Mouse (Mus musculus): ENCODE data around the gene Asic4.

Asic4 gene

DNA sequence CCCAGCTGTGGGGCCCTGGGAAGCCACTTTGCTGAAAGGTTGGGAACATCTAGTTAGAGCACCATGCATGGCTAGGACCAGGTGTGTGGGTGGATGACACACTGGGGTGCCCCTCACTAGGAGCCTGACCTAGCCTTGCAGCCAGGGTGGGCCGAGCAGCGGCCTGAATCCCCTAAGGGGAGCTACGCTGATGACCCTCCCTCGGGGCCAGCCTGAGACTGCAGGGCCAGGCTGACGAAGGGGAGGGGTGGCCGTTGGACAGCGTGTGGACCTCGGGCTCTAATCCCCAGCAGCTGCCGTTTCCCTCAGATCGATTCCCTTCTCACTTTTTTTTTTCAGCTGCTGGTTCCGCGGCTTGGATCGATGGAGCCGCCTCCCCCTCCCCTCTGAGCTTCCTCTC lies 1.3 kb upstream of the Asic4 start:
- Histone ChIP-seq H3K27me3 (ENCODE audit: control insufficient read depth, insufficient read depth, low read length, poor library complexity, severe bottlenecking) (peaks cover 5% of the 10 kb centered on the region), H3K36me3 (ENCODE audit: control insufficient read depth, insufficient read depth, low read length, poor library complexity, severe bottlenecking) (no peaks in the 10 kb centered on the region)
- DNase-seq (ENCODE audit: low read depth, low spot score) = no peak

DNA sequence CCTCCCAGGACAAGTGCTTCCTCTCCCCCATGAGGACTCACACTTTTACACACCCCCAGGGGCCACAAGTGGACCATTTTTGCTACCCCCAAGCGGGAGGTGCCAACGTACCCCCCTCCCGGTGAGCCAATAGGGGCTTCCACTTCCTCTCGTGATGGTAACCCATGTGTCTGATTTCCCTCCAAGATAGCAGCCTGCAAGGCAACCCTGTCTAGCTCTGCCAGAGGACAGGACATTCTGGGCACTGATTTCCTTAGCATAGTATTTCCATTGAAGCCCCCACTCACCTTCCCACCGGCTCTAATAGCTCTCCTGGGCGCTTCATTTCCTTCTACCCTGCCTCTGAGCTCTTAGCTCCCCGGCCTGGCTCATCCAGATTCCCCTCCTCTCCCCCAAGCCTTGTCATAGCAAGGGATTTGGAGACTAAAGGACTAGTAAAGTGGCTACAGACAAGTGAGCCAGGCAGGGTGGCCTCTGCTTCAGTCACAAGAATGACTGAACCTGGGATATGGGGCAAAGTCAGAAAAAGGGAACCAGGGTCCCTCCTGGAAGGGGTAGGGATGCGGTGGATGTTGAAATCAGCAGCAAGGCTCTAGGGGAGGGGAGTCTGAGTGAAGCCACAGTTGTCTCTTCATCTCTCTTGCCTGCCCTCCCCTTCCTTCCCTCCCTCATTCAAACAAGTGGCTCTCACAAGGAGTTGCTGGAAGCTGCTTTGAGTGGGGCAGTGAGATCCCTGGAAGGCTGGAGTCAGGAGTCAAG lies 680 bp upstream of the Asic4 start:
- DNase-seq (ENCODE audit: low read depth, low spot score) = no peak
- peaks cover 5% of the 10 kb centered on the region for H3K27me3 ChIP-seq (ENCODE audit: control insufficient read depth, insufficient read depth, low read length, poor library complexity, severe bottlenecking)

DNA sequence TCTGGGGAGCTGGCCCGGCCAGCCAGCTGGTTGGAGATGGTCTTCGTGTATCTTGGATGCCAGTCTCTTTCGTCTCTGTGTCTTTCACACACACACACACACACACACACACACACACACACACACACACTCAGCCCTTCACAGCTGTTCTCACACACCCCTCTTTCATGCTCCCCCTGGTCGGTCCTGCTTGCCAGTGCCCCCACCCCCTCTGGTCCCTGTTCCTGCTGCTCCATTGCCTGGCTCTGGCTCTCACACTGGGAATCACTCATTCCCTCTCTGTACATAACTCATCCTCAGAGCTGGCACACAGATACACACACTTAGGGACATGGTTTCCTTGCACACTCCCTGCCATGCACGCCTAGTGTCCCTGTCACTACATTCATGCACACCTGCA lies 1.7 kb downstream of the Asic4 start:
- no peaks in the 10 kb centered on the region for H3K36me3 ChIP-seq (ENCODE audit: control insufficient read depth, insufficient read depth, low read length, poor library complexity, severe bottlenecking)
- no peak for DNase-seq (ENCODE audit: low read depth, low spot score)
- peaks cover 2% of the 10 kb centered on the region for H3K27me3 ChIP-seq (ENCODE audit: control insufficient read depth, insufficient read depth, low read length, poor library complexity, severe bottlenecking)

More for the DNA sequence above, 680 bp upstream of the Asic4 start:
- H3K36me3 ChIP-seq (ENCODE audit: control insufficient read depth, insufficient read depth, low read length, poor library complexity, severe bottlenecking) = no peaks in the 10 kb centered on the region

DNA sequence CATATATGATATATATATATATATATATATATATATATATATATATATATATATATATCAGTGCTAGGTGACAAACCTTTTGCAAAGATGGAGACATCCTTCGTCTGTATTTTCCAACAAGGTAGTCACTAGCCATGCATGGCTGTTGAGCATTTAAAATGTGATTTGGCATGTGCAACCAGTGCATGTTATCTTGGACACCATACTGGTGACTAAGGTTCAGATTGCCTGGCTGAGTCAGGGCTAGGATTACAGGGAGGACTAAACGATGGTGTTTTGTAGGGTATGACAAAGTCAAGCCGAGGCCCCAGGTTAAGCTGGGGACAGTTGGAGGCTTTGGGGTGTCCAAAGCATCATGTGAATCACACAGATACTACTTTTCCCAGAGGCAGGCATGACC lies 5.2 kb downstream of the Asic4 start:
- peaks cover 3% of the 10 kb centered on the region for H3K27me3 ChIP-seq (ENCODE audit: control insufficient read depth, insufficient read depth, low read length, poor library complexity, severe bottlenecking)

DNA sequence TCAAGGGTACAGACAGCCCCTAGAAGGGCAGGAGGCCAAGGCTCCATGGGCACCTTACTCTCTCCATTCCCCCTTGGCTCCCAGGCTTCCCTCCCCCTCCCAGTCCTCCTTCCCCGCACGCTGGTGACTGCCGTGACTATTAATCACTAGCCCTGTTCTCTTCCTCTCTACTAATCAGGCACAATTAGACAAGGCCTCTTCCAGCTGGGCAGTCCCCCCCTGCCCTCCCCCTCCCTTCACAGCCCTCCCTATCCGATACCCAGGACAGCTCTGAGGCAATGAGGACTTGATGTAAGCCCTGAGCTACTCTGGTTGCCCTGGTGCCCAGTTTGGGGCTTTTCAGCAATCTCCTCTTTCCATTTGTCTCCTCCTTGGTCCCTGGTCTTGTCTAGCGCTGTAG lies 5.7 kb downstream of the Asic4 start:
- DNase-seq (ENCODE audit: low read depth, low spot score) = no peak
- Histone ChIP-seq H3K27me3 (ENCODE audit: control insufficient read depth, insufficient read depth, low read length, poor library complexity, severe bottlenecking) (peaks cover 3% of the 10 kb centered on the region), H3K36me3 (ENCODE audit: control insufficient read depth, insufficient read depth, low read length, poor library complexity, severe bottlenecking) (no peaks in the 10 kb centered on the region)

More for the DNA sequence above, 5.2 kb downstream of the Asic4 start:
- no peaks in the 10 kb centered on the region for H3K36me3 ChIP-seq (ENCODE audit: control insufficient read depth, insufficient read depth, low read length, poor library complexity, severe bottlenecking)
- DNase-seq (ENCODE audit: low read depth, low spot score) = no peak

DNA sequence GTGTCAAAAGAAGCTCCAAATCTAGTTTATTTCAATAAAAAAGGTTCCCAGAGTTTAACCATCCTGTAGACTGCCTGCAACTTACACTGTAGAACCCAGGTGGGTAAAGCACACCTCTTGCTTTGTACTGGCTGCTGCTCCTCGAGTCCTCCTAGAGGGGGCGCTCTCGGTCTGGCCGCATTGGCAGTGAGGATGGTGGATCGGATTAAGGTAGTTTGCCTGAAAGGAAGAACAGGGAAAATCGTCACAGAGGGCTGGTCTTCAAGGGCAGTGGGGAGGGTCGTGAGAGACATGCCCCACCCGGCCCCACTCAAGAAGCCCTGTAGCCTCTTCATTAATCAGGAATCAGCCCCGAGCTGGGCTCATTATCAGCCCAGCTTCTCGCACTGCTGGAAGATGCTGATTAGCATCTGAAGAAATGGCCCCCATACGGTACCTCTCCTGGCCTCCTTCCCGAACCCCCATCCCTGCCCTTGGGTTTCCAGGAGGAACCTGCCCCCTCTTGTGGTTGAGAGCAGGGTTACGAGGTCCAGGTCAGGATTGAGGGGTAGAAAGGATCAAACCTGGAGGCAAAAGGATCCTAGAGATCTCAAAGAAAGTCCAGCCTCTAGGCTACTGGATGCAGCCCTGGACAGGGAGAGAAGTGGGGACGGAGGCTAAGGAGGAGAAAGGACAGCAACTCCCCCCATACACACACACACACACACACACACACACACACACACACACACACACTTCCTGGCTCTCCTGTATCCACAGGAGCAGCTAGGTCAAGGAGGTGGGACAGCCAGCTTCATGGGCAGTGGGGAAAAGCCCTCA lies 6.7 kb downstream of the Asic4 start:
- H3K36me3 ChIP-seq (ENCODE audit: control insufficient read depth, insufficient read depth, low read length, poor library complexity, severe bottlenecking) = no peaks in the 10 kb centered on the region
- DNase-seq (ENCODE audit: low read depth, low spot score) = peak; percentile 18

DNA sequence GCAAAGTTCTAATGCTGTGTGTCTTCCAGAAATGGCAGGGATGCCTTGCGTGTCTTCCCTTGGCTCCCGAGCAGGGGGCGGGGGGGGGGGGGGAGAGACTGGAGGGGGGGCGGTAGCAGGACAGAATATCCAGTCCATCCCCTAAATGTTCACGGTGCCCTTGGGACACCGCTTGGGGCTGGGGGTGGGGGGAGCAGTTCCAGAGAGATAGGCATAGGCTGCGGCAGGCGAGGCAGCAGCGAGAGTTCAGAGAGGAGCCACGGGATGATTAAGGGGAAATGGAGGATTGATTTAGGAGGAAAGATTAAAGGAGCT lies 7.4 kb downstream of the Asic4 start:
- no peak for DNase-seq (ENCODE audit: low read depth, low spot score)
- Histone ChIP-seq H3K27me3 (ENCODE audit: control insufficient read depth, insufficient read depth, low read length, poor library complexity, severe bottlenecking) (peaks cover 3% of the 10 kb centered on the region), H3K36me3 (ENCODE audit: control insufficient read depth, insufficient read depth, low read length, poor library complexity, severe bottlenecking) (no peaks in the 10 kb centered on the region)

More for the DNA sequence above, 6.7 kb downstream of the Asic4 start:
- peaks cover 3% of the 10 kb centered on the region for H3K27me3 ChIP-seq (ENCODE audit: control insufficient read depth, insufficient read depth, low read length, poor library complexity, severe bottlenecking)

DNA sequence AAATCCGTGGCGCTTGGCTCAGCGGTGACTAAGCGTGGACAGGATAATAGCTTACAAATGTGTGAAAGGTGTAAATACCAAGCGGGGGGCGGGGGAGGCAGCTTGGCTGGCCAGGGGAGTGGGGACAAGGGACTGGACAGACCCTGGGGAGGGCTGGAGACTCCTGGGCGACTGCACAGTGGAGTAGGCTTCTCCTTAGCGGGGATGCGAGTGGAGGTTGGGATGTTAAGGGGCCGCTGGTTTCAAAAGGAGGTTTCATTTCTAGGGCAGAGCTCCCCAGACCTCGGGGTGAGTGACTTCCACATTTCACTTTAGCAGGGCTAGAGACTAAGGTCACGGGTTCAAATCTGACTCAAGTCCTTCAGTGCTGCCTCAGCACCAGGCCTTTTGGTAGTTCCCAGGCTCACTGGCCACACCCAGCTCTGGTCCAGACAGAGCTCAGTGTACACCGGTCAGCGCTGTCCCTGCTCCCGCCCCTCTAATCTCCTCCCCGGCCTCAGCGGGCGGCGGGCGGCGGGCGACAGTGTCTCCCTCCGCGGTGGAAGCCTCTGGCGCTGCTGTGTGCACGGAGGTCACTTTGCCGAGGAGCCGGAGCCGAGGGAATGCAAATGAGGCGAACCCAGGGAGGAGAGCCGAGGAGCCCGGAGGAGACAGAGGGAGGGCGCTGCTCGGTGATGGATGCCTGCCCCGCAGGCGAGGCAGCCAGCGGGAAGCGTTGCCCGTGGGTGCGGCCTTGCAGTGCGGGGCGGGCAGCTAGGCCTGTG lies 8.0 kb downstream of the Asic4 start:
- no peaks in the 10 kb centered on the region for H3K36me3 ChIP-seq (ENCODE audit: control insufficient read depth, insufficient read depth, low read length, poor library complexity, severe bottlenecking)
- peak; percentile 18 for DNase-seq (ENCODE audit: low read depth, low spot score)

DNA sequence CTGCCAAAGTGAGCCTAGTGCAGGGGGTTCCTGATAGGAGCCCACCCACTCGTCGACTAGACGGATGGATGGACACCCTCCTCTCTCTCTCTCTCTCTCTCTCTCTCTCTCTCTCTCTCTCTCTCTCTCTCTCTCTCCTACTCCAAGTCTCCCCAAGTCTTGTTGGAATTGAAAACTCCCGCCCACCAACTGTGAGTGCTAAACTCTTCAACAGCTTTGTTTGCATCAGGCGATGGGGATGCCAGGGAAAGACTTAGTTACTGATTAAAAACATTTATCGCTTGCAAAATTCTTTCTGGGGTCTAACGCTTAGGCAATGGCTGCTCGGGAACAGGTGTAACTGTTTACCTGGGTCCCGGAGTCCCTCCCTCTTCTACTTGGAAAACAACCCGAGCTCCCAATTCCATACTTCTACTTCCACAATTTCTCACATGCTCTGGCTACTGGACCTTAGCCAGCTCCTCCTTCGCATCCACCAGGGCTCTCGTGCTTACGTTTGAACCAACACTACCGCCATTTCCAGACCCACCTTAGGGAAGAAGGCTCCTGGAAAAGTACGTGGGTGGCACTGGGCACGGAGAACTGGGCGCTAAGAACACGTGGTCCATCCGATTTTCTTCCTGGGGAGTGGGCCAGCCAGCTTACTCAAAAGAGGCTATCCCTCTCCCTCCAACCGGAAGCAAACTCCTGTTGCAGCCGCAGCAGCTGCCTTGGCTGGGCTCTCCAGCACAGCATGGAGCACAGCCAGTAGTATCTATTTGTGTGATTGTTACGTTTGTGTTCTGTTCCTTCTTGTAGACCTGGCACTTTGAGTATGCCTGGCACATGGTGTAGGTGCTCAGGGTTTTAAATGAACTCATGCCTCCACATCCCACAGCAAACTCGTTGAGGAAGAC lies 8.8 kb downstream of the Asic4 start:
- Histone ChIP-seq H3K27me3 (ENCODE audit: control insufficient read depth, insufficient read depth, low read length, poor library complexity, severe bottlenecking) (peaks cover 3% of the 10 kb centered on the region; the same call in 1 of the 2 replicates), H3K36me3 (ENCODE audit: control insufficient read depth, insufficient read depth, low read length, poor library complexity, severe bottlenecking) (no peaks in the 10 kb centered on the region)
- DNase-seq (ENCODE audit: low read depth, low spot score) = no peak

More for the DNA sequence above, 8.0 kb downstream of the Asic4 start:
- peaks cover 3% of the 10 kb centered on the region for H3K27me3 ChIP-seq (ENCODE audit: control insufficient read depth, insufficient read depth, low read length, poor library complexity, severe bottlenecking)

DNA sequence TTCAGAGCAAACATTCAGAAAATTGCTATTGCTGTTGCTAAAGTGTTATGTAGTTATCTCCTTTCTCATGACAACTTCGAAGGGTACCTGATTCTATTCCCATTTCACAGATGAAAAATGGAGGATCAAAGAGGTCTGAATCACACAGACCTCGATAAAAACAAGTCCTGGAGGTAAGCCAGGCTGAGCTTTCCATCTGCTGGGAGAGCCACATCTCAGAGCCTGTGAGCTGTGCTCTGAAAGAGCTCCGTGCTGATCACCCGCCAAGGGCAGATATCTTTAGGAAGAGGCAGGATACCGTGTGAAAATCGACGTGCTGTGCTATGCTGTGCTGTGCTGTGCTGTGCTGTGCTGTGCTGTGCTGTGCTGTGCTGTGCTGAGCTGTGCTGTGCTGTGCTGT lies 10.1 kb downstream of the Asic4 start:
- no peak for DNase-seq (ENCODE audit: low read depth, low spot score)
- H3K36me3 ChIP-seq (ENCODE audit: control insufficient read depth, insufficient read depth, low read length, poor library complexity, severe bottlenecking) = no peaks in the 10 kb centered on the region
- H3K27me3 ChIP-seq (ENCODE audit: control insufficient read depth, insufficient read depth, low read length, poor library complexity, severe bottlenecking) = peaks cover 3% of the 10 kb centered on the region; the same call in 1 of the 2 replicates

DNA sequence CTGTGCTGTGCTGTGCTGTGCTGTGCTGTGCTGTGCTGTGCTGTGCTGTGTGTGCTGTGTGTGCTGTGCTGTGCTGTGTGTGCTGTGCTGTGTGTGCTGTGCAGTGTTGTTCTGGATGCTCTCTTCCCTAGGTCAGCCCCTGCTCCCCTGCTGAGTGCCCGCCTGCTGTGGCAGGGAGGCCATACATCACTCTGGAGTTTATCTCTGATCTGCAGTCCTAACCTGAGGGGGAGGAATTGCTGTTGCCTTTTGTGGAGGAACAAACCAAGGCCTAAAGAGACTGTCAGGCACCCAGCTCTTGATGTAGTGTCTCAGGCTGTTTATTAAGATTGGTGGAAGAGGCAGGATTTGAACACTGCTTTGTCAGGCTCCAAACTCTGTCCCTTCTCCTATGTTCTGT lies 12.4 kb downstream of the Asic4 start:
- H3K27me3 ChIP-seq (ENCODE audit: control insufficient read depth, insufficient read depth, low read length, poor library complexity, severe bottlenecking) = 0 out of 2 replicates have a peak, but pooled peaks cover under 1% of the 10 kb centered on the region
- no peak for DNase-seq (ENCODE audit: low read depth, low spot score)
- no peaks in the 10 kb centered on the region for H3K36me3 ChIP-seq (ENCODE audit: control insufficient read depth, insufficient read depth, low read length, poor library complexity, severe bottlenecking)

DNA sequence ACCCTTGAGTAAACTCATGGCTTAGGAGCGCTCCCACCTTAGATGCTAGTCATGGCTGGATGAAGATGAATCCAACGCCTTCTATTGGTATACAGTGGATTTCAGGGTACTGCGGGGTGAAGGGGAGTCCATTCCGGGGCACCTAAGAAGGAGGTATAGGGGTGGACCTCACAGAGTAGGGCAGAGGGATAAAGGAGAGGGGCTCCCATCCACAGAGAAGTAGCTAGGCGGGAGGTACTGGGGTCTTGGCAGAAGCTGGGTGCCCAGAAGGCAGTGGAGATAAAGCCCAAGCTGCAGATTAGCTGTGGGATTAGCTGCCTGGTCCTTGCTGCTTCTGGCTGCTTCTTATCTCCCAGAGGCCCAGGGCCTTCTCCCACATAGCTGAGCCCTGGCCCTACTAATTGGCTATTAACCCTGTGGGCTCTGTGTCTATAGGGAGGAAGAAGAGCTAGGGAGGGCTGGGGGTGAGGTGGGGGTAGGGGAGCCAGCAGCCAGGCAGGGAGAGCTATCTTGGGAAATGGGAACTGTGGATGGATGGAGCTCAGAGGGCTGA lies 13.5 kb downstream of the Asic4 start:
- no peak for DNase-seq (ENCODE audit: low read depth, low spot score)
- no peaks in the 10 kb centered on the region for H3K36me3 ChIP-seq (ENCODE audit: control insufficient read depth, insufficient read depth, low read length, poor library complexity, severe bottlenecking)
- no peaks in the 10 kb centered on the region for H3K27me3 ChIP-seq (ENCODE audit: control insufficient read depth, insufficient read depth, low read length, poor library complexity, severe bottlenecking)

DNA sequence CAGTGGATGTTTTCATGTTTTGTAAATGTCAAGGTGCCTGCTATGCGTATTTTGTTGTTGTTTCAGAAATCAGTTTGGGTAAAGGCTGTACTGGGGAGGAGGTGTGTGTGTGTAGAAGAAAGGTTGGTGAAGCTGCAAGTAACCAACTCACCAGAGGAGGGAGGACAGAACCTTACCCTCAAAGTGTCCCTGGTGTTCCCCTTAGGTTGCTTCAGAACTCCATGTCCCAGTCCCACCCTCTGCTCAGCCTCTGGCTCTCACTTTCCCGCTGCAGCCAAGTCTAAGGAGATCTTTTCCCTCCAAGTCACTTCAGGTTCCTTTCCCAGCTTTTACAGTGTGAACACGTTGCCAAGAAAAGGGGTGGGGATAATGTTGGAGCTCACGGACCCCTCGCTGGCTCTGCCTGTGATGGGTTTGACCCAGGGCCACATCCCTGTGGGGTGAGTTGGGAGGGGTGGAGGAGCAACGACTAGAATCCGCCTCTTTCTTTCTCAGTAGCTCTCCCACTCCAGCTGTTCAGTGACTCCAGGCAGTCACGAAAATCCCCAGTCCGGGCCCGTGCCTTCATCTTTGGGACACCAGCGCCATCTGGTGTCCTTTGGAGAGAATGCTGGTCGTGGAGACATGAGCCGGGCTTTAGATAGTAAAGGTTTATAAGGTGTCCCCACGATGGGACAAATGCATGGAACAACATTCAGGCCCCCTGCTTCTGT lies 17.1 kb downstream of the Asic4 start:
- Histone ChIP-seq H3K27me3 (ENCODE audit: control insufficient read depth, insufficient read depth, low read length, poor library complexity, severe bottlenecking) (no peaks in the 10 kb centered on the region), H3K36me3 (ENCODE audit: control insufficient read depth, insufficient read depth, low read length, poor library complexity, severe bottlenecking) (no peaks in the 10 kb centered on the region)
- peak; percentile 79 for DNase-seq (ENCODE audit: low read depth, low spot score)

Measured in splenic B cell, adult 2 months (primary cell).